Mouse (Mus musculus) heart, postnatal 10 days (tissue): ENCODE results near the gene Aspscr1. TPM values are rescaled to one million over a fixed set of nuclear protein-coding genes. Genes with fewer than 3 reads are reported as not detected.
A peak's percentile ranks its signal among the peaks of the same experiment; 100 is the strongest.

ENCODE experiments used
- DNase-seq, 2 experiments: peaks; one replicate each; pipeline ENCODE4 v3.0.0; 2021
- intact Hi-C: fragments of 180-260 bp; cut with DNase I; formaldehyde crosslinking; loops from one replicate; pipeline ENCODE4 v1.15.1; 2025
- total RNA-seq, 2 experiments: library from RNA; stranded (reverse); gene quantifications; 2 replicates each; pipeline ENCODE4 v1.2.3; 2021

Aspscr1 gene
- total RNA-seq, 2 experiments from 2014 or later, result 52.8 to 53.0 TPM

GRCm38 (mm10) chr11:120711980-120712604 lies 39.3 kb downstream of the Aspscr1 start:
- intact Hi-C loops, result loop anchor here (1.0 to 2.0 kb wide), 3 partner anchors 53 to 197 kb away; no protein-coding TSS in a partner anchor
- DNase-seq, result no peak

GRCm38 (mm10) chr11:120712771-120713568 lies 40.2 kb downstream of the Aspscr1 start:
- intact Hi-C loops, result loop anchor here (1.0 kb wide), 2 partner anchors 54 to 89 kb away; no protein-coding TSS in a partner anchor

GRCm38 (mm10) chr11:120713580-120714518 lies 41.1 kb downstream of the Aspscr1 start, which contains the start of the genes Cenpx and Lrrc45:
Gene Cenpx (minus strand): TSS chr11:120713738.
Gene Lrrc45 (plus strand): TSS chr11:120713925.
- intact Hi-C loops, result no loop called here
- peak; percentile 99 for DNase-seq

More at GRCm38 (mm10) chr11:120712771-120713568, 40.2 kb downstream of the Aspscr1 start:
- peak; percentile 63 to 72 for DNase-seq

GRCm38 (mm10) chr11:120714546-120714945 lies 41.8 kb downstream of the Aspscr1 start:
- DNase-seq, result no peak
- intact Hi-C loops, result no loop called here

GRCm38 (mm10) chr11:120715131-120715530 lies 42.4 kb downstream of the Aspscr1 start:
- intact Hi-C loops, result no loop called here

GRCm38 (mm10) chr11:120719242-120719641 lies 46.5 kb downstream of the Aspscr1 start:
- intact Hi-C loops, result no loop called here
- no peak for DNase-seq

More at GRCm38 (mm10) chr11:120715131-120715530, 42.4 kb downstream of the Aspscr1 start:
- no peak for DNase-seq

- DNase-seq, result no peak
- intact Hi-C loops, result loop anchor here (1.0 to 10.0 kb wide), 3 partner anchors 56 to 325 kb away; partner anchors contain the start of gene Dus1l
These were observed 47.1 kb downstream of the Aspscr1 start for GRCm38 (mm10) chr11:120719841-120720376.

GRCm38 (mm10) chr11:120720450-120720849 lies 47.7 kb downstream of the Aspscr1 start:
- intact Hi-C loops, result loop anchor here (1.0 to 10.0 kb wide), 3 partner anchors 56 to 324 kb away; partner anchors contain the start of gene Dus1l
- DNase-seq, result peak; percentile 91 to 94

GRCm38 (mm10) chr11:120721124-120722066 lies 48.6 kb downstream of the Aspscr1 start, which contains the start of gene Rac3:
Gene Rac3 (plus strand): TSS chr11:120721470.
- DNase-seq, result peak; percentile 64 to 66
- intact Hi-C loops, result loop anchor here (2.0 to 10.0 kb wide), 2 partner anchors 25 to 323 kb away; no protein-coding TSS in a partner anchor

- intact Hi-C loops, result loop anchor here (2.0 to 10.0 kb wide), 2 partner anchors 25 to 323 kb away; no protein-coding TSS in a partner anchor
- DNase-seq, result no peak
These were observed 49.4 kb downstream of the Aspscr1 start for GRCm38 (mm10) chr11:120722067-120722630.

- peak in 1 of 2 experiments; percentile 4 for DNase-seq
- intact Hi-C loops, result loop anchor here (2.0 to 10.0 kb wide), 2 partner anchors 24 to 322 kb away; no protein-coding TSS in a partner anchor
These were observed 50.1 kb downstream of the Aspscr1 start for GRCm38 (mm10) chr11:120722761-120723382.

- intact Hi-C loops, result loop anchor here (2.0 to 10.0 kb wide), 2 partner anchors 23 to 321 kb away; no protein-coding TSS in a partner anchor
- DNase-seq, result peak in 1 of 2 experiments; percentile 1
These were observed 50.7 kb downstream of the Aspscr1 start for GRCm38 (mm10) chr11:120723509-120723908.

- DNase-seq, result peak in 1 of 2 experiments; percentile 2
- intact Hi-C loops, result loop anchor here (10.0 kb wide), 1 partner anchor 318 kb away; no protein-coding TSS in a partner anchor
These were observed 53.7 kb downstream of the Aspscr1 start for GRCm38 (mm10) chr11:120726243-120727168.

- peak in 1 of 2 experiments; percentile 91 for DNase-seq
- intact Hi-C loops, result loop anchor here (10.0 kb wide), 1 partner anchor 318 kb away; no protein-coding TSS in a partner anchor
These were observed 54.4 kb downstream of the Aspscr1 start, which contains the start of gene Dcxr for GRCm38 (mm10) chr11:120727169-120727527. Gene Dcxr (minus strand): TSS chr11:120727281.

GRCm38 (mm10) chr11:120727564-120727963 lies 54.8 kb downstream of the Aspscr1 start:
- intact Hi-C loops, result loop anchor here (10.0 kb wide), 1 partner anchor 317 kb away; no protein-coding TSS in a partner anchor
- DNase-seq, result peak in 1 of 2 experiments; percentile 7
